In the genomic region with DNA sequence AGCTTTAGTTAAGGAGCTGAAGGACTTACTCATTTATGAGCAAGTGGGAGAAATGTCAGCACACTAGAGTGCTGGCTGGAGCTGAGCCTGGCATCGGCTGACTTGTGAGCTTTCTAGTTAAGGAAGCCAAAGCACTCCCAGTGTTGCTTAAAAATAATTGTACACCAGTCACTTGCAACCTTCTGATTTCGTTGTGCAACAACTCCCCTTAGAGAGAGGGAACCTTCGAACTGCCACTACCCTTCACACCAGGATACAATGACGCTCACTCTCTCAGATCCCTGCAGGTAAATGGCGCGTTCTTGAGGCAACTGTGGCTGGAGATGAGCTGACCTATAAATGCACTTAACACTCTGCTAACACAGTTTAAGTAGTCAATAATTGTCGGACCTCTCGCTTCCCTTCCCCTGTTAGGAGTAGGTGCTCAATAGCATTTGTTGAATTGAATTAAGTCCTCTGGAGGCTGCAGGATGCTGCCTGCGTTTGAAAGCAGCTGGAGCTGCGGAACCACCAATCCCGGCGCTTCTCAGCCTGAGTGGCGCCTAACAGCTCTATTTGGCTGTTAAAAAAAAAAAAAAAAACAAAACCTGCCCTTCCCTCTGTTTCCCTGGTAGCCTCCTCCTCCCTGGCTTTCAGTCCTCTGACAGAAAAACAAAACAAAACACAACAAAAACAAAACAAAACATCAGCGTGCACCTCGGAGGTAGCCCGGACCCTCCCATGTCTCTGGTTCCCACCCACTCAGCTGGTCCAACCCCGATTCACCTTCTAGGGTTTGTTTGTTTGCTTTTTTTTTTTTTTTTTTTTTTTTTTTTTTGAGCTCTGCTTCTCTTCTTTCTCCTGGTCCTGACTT, we compare ENCODE assay signal across 8 mouse cellular contexts. TPM values are rescaled to one million over a fixed set of nuclear protein-coding genes. Genes with fewer than 3 reads are reported as not detected.
DNase-seq lines count a peak whose midpoint lies in the region; ATAC-seq and TF ChIP-seq lines count a peak whose summit lies in the region.

No protein-coding gene starts in this region.

- no peaks in the 10 kb centered on the region for H3K36me3 ChIP-seq in intestine, embryonic 14.5 days (ENCODE audit: control insufficient read depth, insufficient read depth, low read length)
- H3K36me3 ChIP-seq in liver, embryonic 16.5 days (ENCODE audit: control insufficient read depth, insufficient read depth): no peaks in the 10 kb centered on the region
- no peaks in the 10 kb centered on the region for H3K36me3 ChIP-seq in neural tube, embryonic 15.5 days
- H3K36me3 ChIP-seq in thymus, adult 2 months (ENCODE audit: control insufficient read depth, insufficient read depth, low read length): no peaks in the 10 kb centered on the region

- 6% methylated on average over 17 of the region's 17 CpGs for WGBS in intestine, embryonic 14.5 days
- WGBS in liver, embryonic 16.5 days (ENCODE audit: insufficient replicate concordance): 11% methylated on average over 17 of the region's 17 CpGs
- WGBS in neural tube, embryonic 15.5 days: 2% methylated on average over 17 of the region's 17 CpGs
- 52% methylated on average over 17 of the region's 17 CpGs for WGBS in thymus, adult 2 months

- TF ChIP-seq CTCF in thymus, adult 2 months (IDR thresholded peaks at IDR 0.05; ENCODE audit: borderline replicate concordance, control insufficient read depth, extremely low read depth, insufficient read depth, low read length, poor library complexity): no peak

- H3K4me3 ChIP-seq in intestine, embryonic 14.5 days (ENCODE audit: low read depth, low read length): peak overlapping the region; percentile 16; the same call in 1 of the 2 replicates
- peak overlapping the region; percentile 29 for H3K4me3 ChIP-seq in liver, embryonic 16.5 days (ENCODE audit: low read depth, low read length)
- peak overlapping the region; percentile 26 for H3K4me3 ChIP-seq in neural tube, embryonic 15.5 days (replicated peaks)
- H3K4me3 ChIP-seq in thymus, adult 2 months (ENCODE audit: control insufficient read depth, insufficient read depth, low read length): no peak overlapping the region

- no peak for TF ChIP-seq POLR2A in thymus, adult 2 months (IDR thresholded peaks at IDR 0.05; ENCODE audit: control insufficient read depth, extremely low read depth, insufficient read depth, low read length, poor library complexity)

- no peak overlapping the region for H3K9ac ChIP-seq in intestine, embryonic 14.5 days (ENCODE audit: low read length)
- H3K9ac ChIP-seq in liver, embryonic 16.5 days (ENCODE audit: low read depth, low read length): no peak overlapping the region
- peak overlapping the region; percentile 26; the same call in 1 of the 2 replicates for H3K9ac ChIP-seq in neural tube, embryonic 15.5 days (replicated peaks)

- no peaks in the 10 kb centered on the region for H3K9me3 ChIP-seq in intestine, embryonic 14.5 days (ENCODE audit: control insufficient read depth, low read length)
- H3K9me3 ChIP-seq in liver, embryonic 16.5 days (replicated peaks; ENCODE audit: control insufficient read depth, low read length): no peaks in the 10 kb centered on the region
- H3K9me3 ChIP-seq in neural tube, embryonic 15.5 days (replicated peaks): no peaks in the 10 kb centered on the region

- peaks cover 11% of the 10 kb centered on the region for H3K4me1 ChIP-seq in intestine, embryonic 14.5 days (replicated peaks; ENCODE audit: control insufficient read depth, insufficient read depth, low read length)
- peaks cover 16% of the 10 kb centered on the region for H3K4me1 ChIP-seq in liver, embryonic 16.5 days (ENCODE audit: control insufficient read depth, low read depth, low read length)
- peaks cover 31% of the 10 kb centered on the region for H3K4me1 ChIP-seq in neural tube, embryonic 15.5 days
- no peaks in the 10 kb centered on the region for H3K4me1 ChIP-seq in thymus, adult 2 months (replicated peaks; ENCODE audit: control insufficient read depth, insufficient read depth, low read length)

- ATAC-seq in intestine, embryonic 14.5 days (replicated peaks; ENCODE audit: low FRiP score, low TSS enrichment, low read depth): no peak
- ATAC-seq in liver, embryonic 16.5 days (ENCODE audit: low read depth): no peak
- peak; percentile 42 for ATAC-seq in neural tube, embryonic 15.5 days (ENCODE audit: low FRiP score)

- H3K27ac ChIP-seq in intestine, embryonic 14.5 days (ENCODE audit: low read depth): no peak overlapping the region
- no peak overlapping the region for H3K27ac ChIP-seq in liver, embryonic 16.5 days (ENCODE audit: low read length)
- H3K27ac ChIP-seq in neural tube, embryonic 15.5 days (replicated peaks): peak overlapping the region; percentile 56
- H3K27ac ChIP-seq in thymus, adult 2 months (ENCODE audit: control insufficient read depth, insufficient read depth, low read length): no peak overlapping the region

- no peaks in the 10 kb centered on the region for H3K27me3 ChIP-seq in intestine, embryonic 14.5 days (replicated peaks; ENCODE audit: control insufficient read depth, insufficient read depth, low read length)
- peaks cover 31% of the 10 kb centered on the region for H3K27me3 ChIP-seq in liver, embryonic 16.5 days (ENCODE audit: control insufficient read depth, insufficient read depth, low read depth, low read length)
- H3K27me3 ChIP-seq in neural tube, embryonic 15.5 days (replicated peaks): no peaks in the 10 kb centered on the region
- H3K27me3 ChIP-seq in thymus, adult 2 months (ENCODE audit: control insufficient read depth, insufficient read depth, low read length): no peaks in the 10 kb centered on the region

- DNase-seq in cerebellum, postnatal 25 days: peak; percentile 34 to 39
- DNase-seq in cerebellum, postnatal 4 days (ENCODE audit: low spot score in 2 of 2): no peak
- peak; percentile 73 for DNase-seq in NIH3T3 (ENCODE audit: low read depth)
- DNase-seq in gonadal fat pad, adult 2 months (ENCODE audit: low read depth): peak; percentile 85
- DNase-seq in intestine, embryonic 14.5 days (ENCODE audit: low spot score): no peak
- DNase-seq in thymus, adult 2 months: no peak

- H3K4me2 ChIP-seq in intestine, embryonic 14.5 days (ENCODE audit: low read length): peak overlapping the region; percentile 45
- peak overlapping the region; percentile 41 for H3K4me2 ChIP-seq in liver, embryonic 16.5 days (ENCODE audit: low read depth, low read length)
- H3K4me2 ChIP-seq in neural tube, embryonic 15.5 days: peak overlapping the region; percentile 55

RNA-seq across cellular contexts. Expression of gene Optc, which starts 53.2 kb away (rescaled TPM):
- 9.6 and 10.3 TPM in 2 replicates for polyA plus RNA-seq in gonadal fat pad, adult 2 months (2012; rRNA removed)
- polyA plus RNA-seq in intestine, embryonic 14.5 days (2014; fragmentation: Nextera tagmentation; extraction: Ambion mirVana): 1.8 and 2.0 TPM in 2 replicates
- polyA plus RNA-seq in liver, embryonic 16.5 days (2015; fragmentation: Nextera tagmentation; extraction: Ambion mirVana): 0.09 and 0.14 TPM in 2 replicates
- 2.0 and 2.8 TPM in 2 replicates for polyA plus RNA-seq in neural tube, embryonic 15.5 days (2015; fragmentation: Nextera tagmentation; extraction: Ambion mirVana)
- polyA plus RNA-seq in thymus, adult 2 months (2012; rRNA removed): 0.91 and 1.0 TPM in 2 replicates

RNA-seq across cellular contexts. Expression of gene Atp2b4, which starts 53.8 kb away (rescaled TPM):
- 63.6 and 107 TPM in 2 replicates for polyA plus RNA-seq in gonadal fat pad, adult 2 months (2012; rRNA removed)
- 30.7 and 32.3 TPM in 2 replicates for polyA plus RNA-seq in intestine, embryonic 14.5 days (2014; fragmentation: Nextera tagmentation; extraction: Ambion mirVana)
- polyA plus RNA-seq in liver, embryonic 16.5 days (2015; fragmentation: Nextera tagmentation; extraction: Ambion mirVana): 32.0 and 34.8 TPM in 2 replicates
- 13.6 and 17.1 TPM in 2 replicates for polyA plus RNA-seq in neural tube, embryonic 15.5 days (2015; fragmentation: Nextera tagmentation; extraction: Ambion mirVana)
- 4.0 and 4.1 TPM in 2 replicates for polyA plus RNA-seq in thymus, adult 2 months (2012; rRNA removed)

Comparison
In these comparisons a context has a peak if more than half of its experiments do, and no peak if none do; other contexts are left out.
1. DNase-seq: peak in cerebellum, postnatal 25 days (2 of 2), NIH3T3 (single experiment) and gonadal fat pad, adult 2 months (single experiment); none in cerebellum, postnatal 4 days (0 of 2), intestine, embryonic 14.5 days (single experiment) and thymus, adult 2 months (single experiment).
2. Peak in every context shown above with its lines, with median percentiles within 50 percentile points of each other: H3K4me2 ChIP-seq.